Mouse (Mus musculus): ENCODE measurements around the gene Kdm2a. TPM values are rescaled to one million over a fixed set of nuclear protein-coding genes. Genes with fewer than 3 reads are reported as not detected.

Kdm2a gene
- polyA plus RNA-seq, 1 experiment = 2.7 TPM

DNA sequence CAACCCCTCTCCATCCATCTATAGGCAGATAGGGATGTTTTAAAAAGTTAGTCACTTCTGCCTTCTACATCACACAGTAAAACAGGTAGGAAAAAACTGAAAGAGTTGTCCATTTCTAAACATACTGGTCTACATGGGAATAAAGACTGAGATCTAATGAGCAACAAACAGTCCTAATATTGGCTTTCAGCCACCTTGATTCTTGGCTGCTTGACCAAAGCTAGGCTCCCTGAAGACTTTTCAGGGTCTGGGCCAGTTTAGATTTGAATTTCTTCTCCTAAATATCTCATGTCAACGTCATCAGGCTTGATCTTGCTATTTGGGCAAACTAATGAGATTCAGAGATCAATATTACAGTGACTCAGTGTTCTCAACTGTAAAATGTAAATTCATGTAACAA lies 71.2 kb downstream of the Kdm2a start:
- no peak for TF ChIP-seq TAL1 (IDR thresholded peaks at IDR 0.05; ENCODE audit: low read length)
- no peak for TF ChIP-seq GATA1 (IDR thresholded peaks at IDR 0.05; ENCODE audit: low read length)
- no peak overlapping the region for H3K4me3 ChIP-seq (replicated peaks)

DNA sequence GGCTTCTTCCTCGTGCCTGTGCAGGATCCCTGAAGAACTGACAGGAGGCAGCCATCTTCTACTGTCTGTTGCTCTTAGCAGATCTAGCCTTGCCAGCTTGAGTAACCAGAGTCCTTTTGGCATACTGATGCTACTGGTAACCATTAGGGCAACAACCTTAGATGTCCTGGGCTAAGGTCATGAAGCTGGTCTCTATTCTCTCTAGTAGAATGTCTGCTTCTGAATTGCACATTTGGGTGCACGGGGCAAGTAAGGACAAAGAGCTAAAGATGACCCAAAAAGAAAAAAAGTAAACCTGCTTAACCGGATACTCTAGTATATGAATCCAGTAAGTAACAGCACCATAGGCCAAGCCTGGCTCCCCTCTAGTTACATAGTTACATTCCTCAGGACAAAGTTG lies 72.0 kb downstream of the Kdm2a start:
- H3K36me3 ChIP-seq (ENCODE audit: control insufficient read depth) = peaks cover 96% of the 10 kb centered on the region
- H3K27me3 ChIP-seq (ENCODE audit: control insufficient read depth) = no peaks in the 10 kb centered on the region
- TF ChIP-seq GATA1 (IDR thresholded peaks at IDR 0.05; ENCODE audit: low read length) (no peak), TAL1 (IDR thresholded peaks at IDR 0.05; ENCODE audit: low read length) (no peak)

More for the DNA sequence above, 71.2 kb downstream of the Kdm2a start:
- no peaks in the 10 kb centered on the region for H3K9me3 ChIP-seq (ENCODE audit: control insufficient read depth, low read length)
- peaks cover 98% of the 10 kb centered on the region for H3K36me3 ChIP-seq (ENCODE audit: control insufficient read depth)
- no peaks in the 10 kb centered on the region for H3K27me3 ChIP-seq (ENCODE audit: control insufficient read depth)
- peaks cover 2% of the 10 kb centered on the region for H3K4me1 ChIP-seq (ENCODE audit: control insufficient read depth)

DNA sequence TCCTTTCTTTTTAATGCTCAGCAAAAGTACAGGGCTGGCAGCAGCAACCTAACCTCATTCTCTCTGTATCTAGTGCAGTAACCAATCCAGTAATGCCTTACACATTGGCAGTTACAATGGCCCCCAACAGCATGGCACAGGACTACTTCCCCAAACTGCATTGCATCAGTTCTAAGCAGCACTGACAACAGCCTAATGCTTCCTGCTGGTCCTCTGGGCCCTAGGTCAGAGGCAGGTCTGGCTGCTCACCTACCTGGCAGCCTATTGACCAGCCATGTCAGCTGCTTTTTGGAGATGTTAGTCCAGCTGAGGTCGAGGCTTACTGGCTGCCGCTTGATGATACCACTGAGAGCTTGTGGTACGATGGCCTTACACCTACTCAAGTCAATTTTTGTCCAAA lies 76.0 kb downstream of the Kdm2a start:
- no peak for TF ChIP-seq TAL1 (IDR thresholded peaks at IDR 0.05; ENCODE audit: low read length)
- no peak for TF ChIP-seq GATA1 (IDR thresholded peaks at IDR 0.05; ENCODE audit: low read length)
- peaks cover 98% of the 10 kb centered on the region for H3K36me3 ChIP-seq (ENCODE audit: control insufficient read depth)
- no peak overlapping the region for H3K4me3 ChIP-seq (replicated peaks)
- no peaks in the 10 kb centered on the region for H3K27me3 ChIP-seq (ENCODE audit: control insufficient read depth)
- peaks cover 7% of the 10 kb centered on the region; the same call in 1 of the 2 replicates for H3K4me1 ChIP-seq (ENCODE audit: control insufficient read depth)
- no peaks in the 10 kb centered on the region for H3K9me3 ChIP-seq (ENCODE audit: control insufficient read depth, low read length)

More for the DNA sequence above, 72.0 kb downstream of the Kdm2a start:
- H3K4me3 ChIP-seq (replicated peaks) = no peak overlapping the region
- H3K4me1 ChIP-seq (ENCODE audit: control insufficient read depth) = no peaks in the 10 kb centered on the region
- H3K9me3 ChIP-seq (ENCODE audit: control insufficient read depth, low read length) = no peaks in the 10 kb centered on the region

DNA sequence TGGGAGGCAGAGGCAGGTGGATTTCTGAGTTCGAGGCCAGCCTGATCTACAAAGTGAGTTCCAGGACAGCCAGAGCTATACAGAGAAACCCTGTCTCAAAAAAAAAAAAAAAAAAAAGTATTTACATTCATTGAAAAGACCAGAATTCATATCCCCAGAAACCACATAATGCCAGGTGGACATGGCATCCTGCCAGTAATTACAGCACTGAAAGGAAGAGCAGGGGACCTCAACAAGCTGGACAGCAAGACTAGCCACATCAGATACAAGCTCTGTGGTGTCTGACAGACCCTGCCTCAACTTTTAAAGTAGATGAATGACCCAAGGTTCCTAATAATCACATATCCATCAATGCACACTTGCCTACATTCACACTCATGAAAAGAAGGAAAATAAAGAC lies 76.5 kb downstream of the Kdm2a start:
- no peak for TF ChIP-seq TAL1 (IDR thresholded peaks at IDR 0.05; ENCODE audit: low read length)
- TF ChIP-seq GATA1 (IDR thresholded peaks at IDR 0.05; ENCODE audit: low read length) = no peak
- Histone ChIP-seq H3K9me3 (ENCODE audit: control insufficient read depth, low read length) (no peaks in the 10 kb centered on the region), H3K4me1 (ENCODE audit: control insufficient read depth) (peaks cover 7% of the 10 kb centered on the region; the same call in 1 of the 2 replicates), H3K4me3 (replicated peaks) (no peak overlapping the region), H3K36me3 (ENCODE audit: control insufficient read depth) (peaks cover 98% of the 10 kb centered on the region), H3K27me3 (ENCODE audit: control insufficient read depth) (no peaks in the 10 kb centered on the region)

DNA sequence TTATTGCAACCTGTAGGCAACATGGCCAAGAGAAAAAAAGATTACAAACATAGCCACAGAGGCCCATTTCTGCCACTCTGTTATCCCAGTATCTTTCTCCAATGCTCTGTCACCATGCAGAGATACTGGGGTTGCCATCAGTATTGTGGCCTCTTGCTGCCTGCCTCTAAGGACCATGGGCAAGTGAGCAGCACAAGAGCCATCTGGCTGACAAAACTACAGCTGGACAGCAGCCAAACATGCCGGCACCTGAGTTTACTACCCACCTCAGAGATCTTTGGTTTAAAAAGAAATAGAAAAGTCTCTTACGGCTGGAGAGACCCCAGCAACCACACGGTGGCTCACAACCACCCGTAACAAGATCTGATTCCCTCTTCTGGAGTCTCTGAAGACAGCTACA lies 78.8 kb downstream of the Kdm2a start:
- H3K4me1 ChIP-seq (ENCODE audit: control insufficient read depth) = peaks cover 7% of the 10 kb centered on the region; the same call in 1 of the 2 replicates
- no peak overlapping the region for H3K4me3 ChIP-seq (replicated peaks)
- peaks cover 86% of the 10 kb centered on the region for H3K36me3 ChIP-seq (ENCODE audit: control insufficient read depth)
- H3K27me3 ChIP-seq (ENCODE audit: control insufficient read depth) = no peaks in the 10 kb centered on the region
- no peaks in the 10 kb centered on the region for H3K9me3 ChIP-seq (ENCODE audit: control insufficient read depth, low read length)
- TF ChIP-seq TAL1 (IDR thresholded peaks at IDR 0.05; ENCODE audit: low read length) (no peak), GATA1 (IDR thresholded peaks at IDR 0.05; ENCODE audit: low read length) (no peak)

DNA sequence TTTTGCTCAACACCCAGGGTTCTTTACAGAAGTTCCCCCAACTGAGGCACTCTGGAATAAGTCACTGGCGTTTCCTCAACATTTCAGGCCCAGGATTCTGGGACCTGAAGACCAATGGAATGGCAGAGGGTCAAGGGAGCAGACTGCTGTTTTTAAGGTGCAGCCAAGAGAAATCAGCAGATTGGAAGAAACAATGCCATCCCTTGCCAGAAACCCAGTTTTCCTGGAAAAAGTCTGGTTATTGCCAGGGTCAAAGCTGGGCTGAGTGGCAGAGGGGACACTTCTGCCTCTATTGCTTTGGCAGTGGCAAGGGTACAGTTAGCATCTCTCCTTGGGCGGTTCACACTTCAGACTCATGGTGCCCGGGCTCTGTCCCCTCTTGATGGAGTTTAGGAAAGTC lies 80.9 kb downstream of the Kdm2a start:
- no peaks in the 10 kb centered on the region for H3K27me3 ChIP-seq (ENCODE audit: control insufficient read depth)
- peaks cover 7% of the 10 kb centered on the region; the same call in 1 of the 2 replicates for H3K4me1 ChIP-seq (ENCODE audit: control insufficient read depth)
- H3K4me3 ChIP-seq (replicated peaks) = no peak overlapping the region
- peaks cover 67% of the 10 kb centered on the region for H3K36me3 ChIP-seq (ENCODE audit: control insufficient read depth)
- no peaks in the 10 kb centered on the region for H3K9me3 ChIP-seq (ENCODE audit: control insufficient read depth, low read length)
- TF ChIP-seq GATA1 (IDR thresholded peaks at IDR 0.05; ENCODE audit: low read length) = no peak
- no peak for TF ChIP-seq TAL1 (IDR thresholded peaks at IDR 0.05; ENCODE audit: low read length)

DNA sequence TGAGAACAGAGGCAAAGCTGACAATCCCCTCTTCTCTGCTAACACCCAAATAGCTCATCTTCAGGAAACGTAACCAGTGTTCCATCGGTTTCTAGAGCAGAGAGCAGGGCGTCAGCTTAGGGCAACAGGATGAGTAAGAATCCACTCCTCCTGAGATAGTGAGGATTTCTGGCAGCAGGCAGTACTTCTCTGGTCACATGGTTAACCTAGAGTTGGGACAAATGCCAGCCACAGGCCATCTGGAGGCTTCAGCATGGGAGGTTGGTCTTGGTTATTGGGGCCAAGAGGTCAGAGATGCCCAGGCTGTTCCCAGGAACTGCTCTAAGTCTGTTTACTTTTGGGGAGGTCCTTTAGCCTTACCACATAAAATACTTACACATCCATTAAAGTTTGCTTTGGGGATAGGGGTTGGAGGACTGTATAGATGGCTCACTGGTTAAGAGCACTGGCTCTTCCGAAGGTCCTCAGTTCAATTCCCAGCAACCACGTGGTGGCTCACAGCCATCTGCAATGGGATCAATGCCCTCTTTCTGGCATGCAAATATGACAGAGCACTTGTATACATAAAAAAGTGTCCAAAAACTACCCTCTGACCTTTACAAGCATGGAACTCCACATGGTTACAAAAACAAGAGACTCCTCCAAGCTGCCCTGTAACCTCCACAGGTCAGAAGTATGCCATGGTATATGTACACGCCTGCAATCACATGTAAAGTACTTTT lies 82.7 kb downstream of the Kdm2a start:
- H3K27me3 ChIP-seq (ENCODE audit: control insufficient read depth) = no peaks in the 10 kb centered on the region
- TF ChIP-seq TAL1 (IDR thresholded peaks at IDR 0.05; ENCODE audit: low read length) = no peak
- peaks cover 51% of the 10 kb centered on the region for H3K36me3 ChIP-seq (ENCODE audit: control insufficient read depth)
- H3K4me3 ChIP-seq (replicated peaks) = no peak overlapping the region
- peaks cover 7% of the 10 kb centered on the region; the same call in 1 of the 2 replicates for H3K4me1 ChIP-seq (ENCODE audit: control insufficient read depth)
- no peaks in the 10 kb centered on the region for H3K9me3 ChIP-seq (ENCODE audit: control insufficient read depth, low read length)

DNA sequence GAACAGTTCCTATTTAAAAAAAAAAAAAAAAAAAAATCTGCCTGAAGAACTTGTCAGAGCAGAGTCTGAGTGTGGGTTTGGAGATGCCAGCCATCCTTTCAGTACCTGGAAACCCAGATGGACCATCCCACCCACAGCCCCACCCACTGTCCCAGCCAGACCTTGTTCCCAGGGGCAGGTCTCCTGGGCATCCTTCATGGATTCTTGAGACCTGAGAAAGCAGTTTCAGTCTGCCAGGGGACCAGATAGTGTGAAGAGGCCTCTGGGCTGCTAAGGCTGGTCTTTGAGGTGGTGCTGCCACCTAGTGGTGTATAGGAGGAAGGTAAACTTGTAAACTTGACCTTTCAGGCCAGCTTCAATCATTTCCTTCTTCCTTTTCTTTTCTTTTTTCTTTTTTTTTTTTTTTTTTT lies 88.3 kb downstream of the Kdm2a start:
- Histone ChIP-seq H3K4me3 (replicated peaks) (no peak overlapping the region), H3K9me3 (ENCODE audit: control insufficient read depth, low read length) (no peaks in the 10 kb centered on the region), H3K36me3 (ENCODE audit: control insufficient read depth) (peaks cover 2% of the 10 kb centered on the region), H3K27me3 (ENCODE audit: control insufficient read depth) (peaks cover 10% of the 10 kb centered on the region), H3K4me1 (ENCODE audit: control insufficient read depth) (peaks cover 19% of the 10 kb centered on the region)
- TF ChIP-seq TAL1 (IDR thresholded peaks at IDR 0.05; ENCODE audit: low read length) (no peak), GATA1 (IDR thresholded peaks at IDR 0.05; ENCODE audit: low read length) (no peak)

DNA sequence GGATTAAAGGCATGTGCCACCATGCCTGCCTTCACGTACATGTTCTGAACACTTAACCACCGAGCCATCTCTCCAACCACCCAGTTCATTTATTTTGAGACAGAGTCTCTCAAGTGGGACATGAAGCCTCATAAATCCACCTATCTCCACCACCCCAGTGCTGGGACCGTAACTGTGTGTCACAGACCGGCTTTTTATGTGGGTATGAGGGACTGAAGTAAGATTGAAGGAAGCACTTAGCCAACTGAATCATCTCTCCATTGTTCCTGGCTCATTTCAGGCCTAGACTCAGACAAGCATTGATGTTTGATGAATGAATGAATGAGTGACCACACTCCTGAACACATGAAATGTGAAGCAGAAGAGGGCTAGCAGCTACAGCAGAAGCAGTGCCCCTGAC lies 88.8 kb downstream of the Kdm2a start:
- H3K9me3 ChIP-seq (ENCODE audit: control insufficient read depth, low read length) = no peaks in the 10 kb centered on the region

More for the DNA sequence above, 88.8 kb downstream of the Kdm2a start:
- H3K27me3 ChIP-seq (ENCODE audit: control insufficient read depth) = peaks cover 10% of the 10 kb centered on the region
- no peak overlapping the region for H3K4me3 ChIP-seq (replicated peaks)
- H3K4me1 ChIP-seq (ENCODE audit: control insufficient read depth) = peaks cover 24% of the 10 kb centered on the region
- peaks cover 2% of the 10 kb centered on the region for H3K36me3 ChIP-seq (ENCODE audit: control insufficient read depth)
- TF ChIP-seq TAL1 (IDR thresholded peaks at IDR 0.05; ENCODE audit: low read length) = no peak
- TF ChIP-seq GATA1 (IDR thresholded peaks at IDR 0.05; ENCODE audit: low read length) = no peak
